Mouse (Mus musculus) adrenal gland, adult 8-10 months (tissue): ENCODE results near the gene Gm6525. TPM values are rescaled to one million over a fixed set of nuclear protein-coding genes. Genes with fewer than 3 reads are reported as not detected.

Experiments used
- DNase-seq: peaks from one replicate; pipeline ENCODE4 v3.0.0; 2022
- total RNA-seq, 4 experiments: library from RNA; stranded (reverse); gene quantifications; 2 replicates each; pipeline ENCODE4 v1.2.4; 2022

Gm6525 gene
- total RNA-seq, 4 experiments from 2014 or later = not detected

DNA sequence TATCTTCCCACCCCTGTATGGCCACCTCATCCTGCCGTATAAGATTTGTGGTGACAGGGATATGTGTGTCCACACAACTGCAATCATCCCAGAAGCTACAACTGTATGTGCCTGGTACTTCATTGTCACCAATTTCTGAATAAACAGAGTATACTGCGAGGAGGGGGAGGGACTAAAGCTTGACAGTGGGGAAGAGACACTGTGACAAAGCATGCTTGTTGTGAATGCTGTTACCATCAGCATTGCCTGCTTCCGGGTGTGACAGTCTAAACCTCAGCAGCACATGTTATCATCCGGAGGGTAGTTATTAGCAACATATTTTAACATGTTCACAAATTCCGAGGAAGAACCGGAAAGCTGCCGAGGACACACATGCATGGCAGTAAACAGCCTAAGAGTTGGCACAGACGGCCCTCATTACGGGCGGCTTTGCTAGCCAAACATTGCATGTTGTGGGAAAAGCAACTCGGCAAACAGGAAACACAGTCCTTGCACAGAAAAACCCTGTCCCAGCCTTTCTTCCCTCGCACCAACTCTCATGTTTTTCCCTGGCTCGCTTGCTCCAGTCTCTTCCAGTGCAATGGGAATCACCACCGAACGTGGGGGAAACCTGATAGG lies 41.9 kb downstream of the Gm6525 start:
- DNase-seq = no peak

DNA sequence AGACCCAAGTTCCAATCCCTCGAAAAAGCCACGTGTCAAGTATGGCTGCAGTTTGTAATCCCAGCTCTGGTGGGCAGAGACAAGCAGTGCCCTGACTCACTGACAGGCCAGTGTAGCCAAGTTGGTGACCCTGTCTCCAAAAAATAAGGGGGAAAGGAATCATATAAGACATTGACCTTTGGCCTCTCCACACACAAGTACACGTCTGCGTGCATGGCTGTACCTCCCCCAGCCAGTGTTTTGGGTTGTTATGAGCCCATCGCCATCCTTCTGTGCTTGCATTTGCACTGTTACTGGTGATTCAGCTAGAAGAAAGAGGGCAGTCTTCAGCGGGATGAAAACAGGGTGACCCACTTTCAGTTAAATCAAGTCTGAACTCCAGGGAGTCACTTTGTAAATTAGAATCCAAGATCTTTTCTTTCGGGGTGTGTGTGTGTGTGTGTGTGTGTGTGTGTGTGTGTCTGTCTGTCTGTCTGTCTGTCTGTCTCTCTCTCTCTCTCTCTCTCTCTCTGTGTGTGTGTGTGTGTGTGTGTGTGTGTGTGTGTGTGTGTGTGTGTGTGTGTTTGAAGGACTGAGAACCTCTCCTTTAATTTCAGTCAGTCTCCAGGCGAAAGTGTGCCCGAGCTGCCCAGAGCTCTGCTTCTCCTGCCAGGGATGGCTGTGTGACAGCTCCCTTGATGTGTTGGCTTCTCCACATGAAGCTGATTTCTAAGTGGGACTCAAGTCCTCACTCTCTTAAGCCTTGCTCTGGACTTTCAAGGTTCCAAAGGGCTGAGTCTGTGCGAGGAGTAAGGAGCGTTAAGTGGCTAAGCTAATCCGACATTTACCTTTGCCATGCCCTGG lies 43.4 kb downstream of the Gm6525 start:
- DNase-seq = no peak

DNA sequence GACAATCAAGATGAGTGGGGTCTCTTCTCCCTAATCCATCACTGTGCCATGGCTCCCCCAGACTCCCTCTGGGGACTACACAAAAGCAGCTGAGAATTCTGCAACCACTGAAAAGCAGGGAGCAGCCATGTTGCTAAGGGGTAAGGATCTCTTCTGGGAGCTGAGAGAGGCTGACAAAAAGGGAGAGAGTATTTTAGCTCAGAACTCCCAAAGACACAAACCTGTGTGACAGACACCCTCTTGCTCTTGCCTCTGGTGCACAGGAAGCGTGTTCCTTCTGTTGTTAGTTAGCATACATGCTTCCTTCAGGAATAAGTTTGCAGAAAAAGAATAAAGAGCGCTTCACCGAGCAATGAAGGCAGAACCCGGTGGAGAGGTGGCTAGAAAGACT lies 44.1 kb downstream of the Gm6525 start:
- DNase-seq = no peak

DNA sequence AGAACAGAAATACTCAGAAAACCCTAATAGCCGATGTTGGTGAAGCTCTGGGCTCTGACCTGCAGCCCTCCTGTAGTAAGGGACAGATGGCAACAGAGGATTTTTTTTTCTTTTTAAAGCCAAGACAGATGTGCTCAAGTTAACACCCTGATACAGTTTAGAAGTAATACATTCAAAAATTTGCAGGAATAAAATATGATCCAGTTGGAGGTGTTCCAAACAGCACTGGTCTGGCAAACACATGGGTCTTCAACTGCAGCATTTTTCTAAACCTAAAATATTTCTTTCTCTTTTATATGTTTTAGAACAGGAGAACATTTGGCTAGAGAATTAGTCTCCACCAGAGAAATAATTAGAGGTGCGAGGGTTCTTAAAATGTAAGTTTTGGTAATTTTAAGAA lies 44.6 kb downstream of the Gm6525 start:
- DNase-seq = no peak

DNA sequence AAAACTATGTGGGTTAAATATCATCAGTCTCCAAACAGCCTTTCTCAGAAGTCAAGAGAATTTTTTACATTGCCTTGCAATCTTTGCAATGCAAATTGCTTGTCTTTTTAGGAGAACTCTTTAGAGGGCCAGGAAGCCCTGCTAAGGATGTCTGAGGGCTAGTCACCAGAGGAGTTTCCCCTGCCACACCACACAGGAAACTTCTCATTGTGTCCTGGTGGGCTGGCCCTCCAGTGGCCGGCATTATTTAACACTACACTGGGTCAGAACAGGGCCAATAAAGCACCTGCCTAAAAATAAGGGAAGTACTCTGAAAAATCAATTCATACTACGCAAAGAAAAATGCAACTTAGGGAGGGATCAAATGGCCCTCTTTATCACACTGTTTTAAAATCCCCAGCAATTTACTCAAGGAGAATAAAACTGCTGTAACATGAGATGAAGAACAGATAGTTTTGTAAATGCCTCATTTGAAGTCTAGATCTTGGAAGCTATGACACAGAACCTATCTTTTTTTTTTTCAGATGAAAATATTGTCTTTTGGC lies 45.3 kb downstream of the Gm6525 start:
- no peak for DNase-seq

DNA sequence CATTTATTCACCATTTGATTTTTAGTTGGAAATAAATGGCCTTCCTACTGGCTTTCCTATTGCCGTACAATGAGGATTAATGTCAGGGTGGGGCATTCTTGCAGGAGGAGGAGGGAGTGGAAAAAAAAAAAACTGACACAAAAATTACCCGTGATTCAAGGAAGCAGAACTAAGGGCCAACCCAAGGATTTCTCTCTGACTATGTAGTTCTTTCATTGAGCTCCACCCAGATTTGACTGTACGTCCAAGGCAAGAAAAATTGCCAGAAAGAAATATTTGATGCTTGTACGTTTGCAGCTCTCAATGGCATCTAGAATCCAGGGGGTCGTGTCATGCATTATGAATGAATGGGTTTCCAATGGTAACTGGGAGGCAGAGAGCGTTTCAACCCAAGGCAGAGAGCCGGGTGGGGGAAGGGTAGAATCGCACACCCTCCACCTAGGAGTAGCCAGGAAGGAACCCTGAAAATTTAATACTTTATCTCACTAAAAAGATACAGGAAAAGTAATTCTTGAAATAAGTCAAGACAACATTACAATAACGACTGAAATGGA lies 45.9 kb downstream of the Gm6525 start:
- DNase-seq = no peak

DNA sequence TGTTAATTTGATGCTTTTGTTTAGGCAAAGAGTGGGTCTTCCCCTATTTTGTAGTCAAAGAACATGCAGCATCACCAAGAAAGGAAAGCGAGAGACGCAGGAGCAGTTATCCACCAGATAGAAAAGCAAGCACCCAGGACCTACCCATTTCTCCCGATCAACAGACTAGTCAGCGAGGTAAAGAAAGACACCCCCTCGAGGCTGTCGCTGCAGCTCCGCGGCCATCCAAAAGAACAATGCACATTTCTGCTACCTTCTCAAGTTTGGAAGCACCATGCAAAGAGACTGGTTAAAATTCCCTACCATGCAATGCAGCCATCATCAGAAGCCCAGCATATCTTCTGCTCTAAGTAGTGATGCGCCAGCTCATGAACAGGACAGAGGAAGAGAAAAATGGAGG lies 46.4 kb downstream of the Gm6525 start:
- DNase-seq = no peak

DNA sequence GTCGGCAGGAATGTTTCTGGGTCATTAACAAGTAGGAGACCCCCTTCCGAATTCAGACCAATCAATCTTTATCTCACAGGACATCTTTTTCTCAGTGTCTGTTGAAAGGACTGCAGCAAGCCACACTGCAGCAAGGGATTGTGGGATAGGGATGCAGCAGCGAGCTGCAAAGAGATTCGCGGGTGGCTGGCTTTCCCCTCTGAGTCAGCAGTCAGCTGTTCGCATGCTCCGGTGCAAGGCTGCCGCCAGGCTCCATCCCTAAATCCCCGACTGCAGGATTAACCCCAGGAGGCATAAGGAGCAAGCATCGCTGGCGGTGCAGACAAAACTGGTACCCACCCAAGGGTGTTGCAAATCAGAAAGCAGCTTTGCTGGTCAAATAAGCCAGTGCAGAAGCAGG lies 46.8 kb downstream of the Gm6525 start:
- peak; percentile 62 for DNase-seq

Other genes starting within 250 kb of the Gm6525 start
- gene Tmem131l, start 133.9 kb upstream of the Gm6525 start, total RNA-seq = 10 to 100 TPM; 37.3 to 56.8 (median 50.1) TPM
- 1 to 10 TPM; 8.0 to 9.1 (median 8.6) TPM for gene Mnd1, start 18.3 kb upstream of the Gm6525 start, total RNA-seq
- 10 to 100 TPM; 42.9 to 87.2 (median 60.4) TPM for gene Trim2, start 132.8 kb downstream of the Gm6525 start, total RNA-seq